Mouse (Mus musculus) megakaryocyte-erythroid progenitor cell, adult 5 weeks (primary cell): Measurements from ENCODE around the gene Ddx56. TPM values are rescaled to one million over a fixed set of nuclear protein-coding genes. Genes with fewer than 3 reads are reported as not detected.

Source experiments
- polyA plus RNA-seq: library from polyadenylated mRNA; stranded (reverse); fragments of >175 nt; gene quantifications from 2 replicates; pipeline ENCODE4 v1.2.3, GENCODE M21; 2012

Ddx56 gene
- polyA plus RNA-seq = 19.3 and 19.5 TPM in 2 replicates

DNA sequence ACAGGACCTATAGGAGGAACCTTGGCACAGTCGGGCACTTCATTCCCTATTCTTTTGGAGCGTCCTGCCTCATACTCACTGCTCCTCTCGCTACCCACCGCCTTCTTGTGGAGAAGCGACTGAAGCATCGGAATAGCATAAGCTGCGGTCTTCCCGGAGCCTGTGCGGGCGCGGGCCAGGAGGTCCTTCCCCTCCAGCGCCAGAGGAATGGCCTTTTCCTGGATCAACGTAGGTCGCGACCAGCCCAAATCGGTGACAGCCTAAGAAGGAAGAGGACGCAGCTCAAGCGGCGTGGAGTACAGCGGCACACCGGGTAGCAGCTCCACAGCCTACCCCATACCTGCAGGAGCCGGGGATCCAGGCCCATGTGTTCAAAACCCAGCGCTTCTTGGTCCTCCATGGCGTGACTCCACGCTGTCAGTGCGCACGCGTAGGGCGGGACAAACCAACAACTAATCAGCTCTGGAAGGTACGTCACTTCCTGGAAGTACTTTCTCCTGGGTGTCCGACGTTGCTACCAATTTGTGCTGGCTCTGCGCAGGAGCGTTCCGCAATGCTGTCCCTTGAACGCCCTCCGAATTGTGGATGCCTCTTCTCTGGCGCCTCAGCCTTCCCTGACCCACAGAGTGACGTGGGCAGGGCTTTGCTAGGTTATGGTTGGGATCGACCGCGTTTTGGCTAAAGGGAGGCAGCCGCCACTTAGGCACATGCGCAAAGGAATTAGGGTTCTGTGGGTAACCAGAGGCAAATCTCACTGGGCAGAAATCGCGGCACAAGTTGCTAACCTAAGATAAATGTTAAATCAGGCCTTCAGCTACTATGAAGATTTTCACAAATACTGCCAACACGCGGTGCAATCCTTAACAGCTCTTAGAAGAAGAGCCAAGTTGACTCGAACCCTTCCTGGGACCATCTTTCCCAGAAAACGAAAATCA lies at the start of gene Ddx56:
Gene Ddx56 (minus strand): TSS at position 453 of the 935 bp plus-strand sequence.

DNA sequence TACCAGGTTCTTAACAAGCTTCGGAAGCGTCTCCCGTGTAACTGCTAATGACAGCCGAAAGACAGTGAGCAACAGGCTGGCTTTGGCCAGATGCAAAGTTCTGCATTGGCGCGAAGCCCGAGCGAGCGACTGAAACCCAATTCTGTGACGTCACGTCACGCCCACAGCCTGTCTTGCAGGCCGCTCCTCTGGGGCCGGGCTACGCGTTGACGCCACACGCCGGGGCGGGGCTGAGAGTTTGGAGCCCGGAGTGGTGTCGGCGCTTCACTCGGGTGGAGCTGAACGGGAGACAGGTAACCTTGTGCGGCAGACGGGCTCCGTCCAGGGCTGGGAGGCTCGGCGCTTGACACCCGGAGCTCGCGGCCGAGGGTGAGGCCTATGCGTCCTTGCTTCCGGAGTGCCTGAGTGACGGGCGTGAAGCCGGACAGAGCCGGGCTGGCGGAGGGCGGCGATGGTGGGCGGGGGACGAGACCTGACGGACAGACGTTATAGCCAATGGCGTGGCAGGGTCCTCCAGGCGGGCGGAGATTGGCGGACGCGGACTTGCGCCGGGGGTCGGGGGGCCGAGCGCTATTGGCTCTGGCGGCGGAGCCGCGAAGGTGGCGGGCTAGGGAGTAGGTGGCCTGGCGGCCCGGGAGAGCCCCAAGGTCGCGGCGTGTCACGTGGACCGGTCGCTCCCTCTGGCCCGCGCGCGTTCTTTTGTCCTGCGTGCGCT lies 24.0 kb upstream of the Ddx56 start, which contains the start of gene Ogdh:
Gene Ogdh (plus strand): TSS at position 233 of the 715 bp plus-strand sequence.

DNA sequence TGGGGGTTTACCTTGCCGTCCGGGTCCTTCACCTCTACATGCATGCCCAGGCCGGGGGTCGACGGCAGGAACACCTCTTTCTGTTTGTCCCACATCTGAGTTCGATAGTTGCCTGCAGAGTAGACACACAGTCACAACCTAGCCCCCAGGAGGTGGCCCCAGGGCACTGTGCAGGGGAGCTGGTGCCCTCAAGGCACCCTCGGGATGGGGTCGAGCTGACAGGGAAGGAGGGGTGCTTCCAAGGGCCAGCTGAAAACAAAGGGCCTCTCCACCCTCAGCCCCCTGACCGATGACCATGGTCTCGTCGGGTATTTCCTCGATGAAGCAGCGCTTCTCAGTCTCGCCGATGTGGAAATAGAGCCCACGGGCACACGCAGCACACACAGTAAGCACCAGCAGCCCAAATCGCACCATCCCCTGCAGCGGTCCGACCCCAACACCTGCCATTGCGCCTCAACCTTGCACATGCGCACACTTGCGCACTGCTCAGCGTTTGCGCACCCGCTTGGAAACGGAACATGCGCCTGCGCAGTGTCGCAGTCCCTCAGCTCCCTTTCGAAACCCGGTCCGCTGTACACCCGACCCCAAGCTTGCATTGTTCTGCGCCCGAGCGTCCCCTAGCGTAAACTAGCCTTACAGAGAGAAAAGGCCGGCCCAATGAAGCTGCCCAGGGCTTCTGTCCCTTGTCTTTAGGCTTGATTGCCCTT lies 7.0 kb upstream of the Ddx56 start, which contains the start of gene Tmed4:
Gene Tmed4 (minus strand): TSS at position 484 of the 707 bp plus-strand sequence.

DNA sequence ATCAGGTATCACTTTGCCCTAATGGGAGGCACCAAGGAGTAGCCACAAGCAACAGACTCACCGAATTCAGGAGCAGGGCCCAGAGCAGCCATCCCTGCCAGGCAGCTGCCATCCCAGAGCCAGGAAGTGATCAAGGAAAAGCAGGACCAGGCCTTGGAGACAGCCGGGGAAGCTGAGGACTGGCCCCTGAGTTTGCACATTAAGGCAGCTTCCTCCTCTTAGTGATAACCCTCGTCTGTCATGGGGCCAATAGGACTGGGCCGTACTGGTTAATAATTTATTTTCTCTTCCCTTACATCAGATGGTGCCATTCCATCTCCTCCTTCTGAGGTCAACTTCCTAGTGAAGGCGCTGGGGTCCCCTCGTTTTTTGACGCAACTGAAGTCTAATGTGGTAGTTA lies 37.6 kb downstream of the Ddx56 start, which contains the start of gene Npc1l1:
Gene Npc1l1 (minus strand): TSS at position 132 of the 400 bp plus-strand sequence.

Other genes starting within 250 kb of the Ddx56 start
- gene Camk2b, start 201.4 kb downstream of the Ddx56 start, polyA plus RNA-seq = 0.81 and 0.96 TPM in 2 replicates
- gene A730071L15Rik, start 67.7 kb downstream of the Ddx56 start, polyA plus RNA-seq = not detected in 2 replicates
- 19.5 and 24.4 TPM in 2 replicates for gene Nudcd3, start 67.4 kb downstream of the Ddx56 start, polyA plus RNA-seq
- gene Npc1l1, start 37.6 kb downstream of the Ddx56 start, polyA plus RNA-seq = not detected in 2 replicates
- gene Tmed4, start 7.1 kb upstream of the Ddx56 start, polyA plus RNA-seq = 69.2 and 85.5 TPM in 2 replicates
- 66.1 and 74.6 TPM in 2 replicates for gene Ogdh, start 23.9 kb upstream of the Ddx56 start, polyA plus RNA-seq
- 302 and 343 TPM in 2 replicates for gene Zmiz2, start 121.3 kb upstream of the Ddx56 start, polyA plus RNA-seq
- 175 and 192 TPM in 2 replicates for gene Ppia, start 147.7 kb upstream of the Ddx56 start, polyA plus RNA-seq
- 154 and 173 TPM in 2 replicates for gene H2afv, start 176.7 kb upstream of the Ddx56 start, polyA plus RNA-seq
- 11.1 and 14.7 TPM in 2 replicates for gene Purb, start 208.1 kb upstream of the Ddx56 start, polyA plus RNA-seq